Mouse (Mus musculus) bone marrow, adult 2 months (tissue): ENCODE measurements at regions not wholly inside any gene's neighbourhood (a gene's known extent, or its start where the extent isn't known, plus 50 kb on each side); places are given as distances from the start of the nearest gene placed in this dataset.

Experiments
- CTCF ChIP-seq: fragments of 200-500 bp; IDR thresholded peaks from 2 replicates; pipeline ENCODE4 v1.5.1; 2011; ENCODE audit warnings: low read length, control low read depth; ENCODE audit not compliant: control insufficient read depth, insufficient read depth
- POLR2A ChIP-seq: fragments of 200-500 bp; IDR thresholded peaks from 2 replicates; pipeline ENCODE4 v1.6.1; 2011; ENCODE audit warnings: low read depth, mild to moderate bottlenecking, control low read depth, low read length, borderline replicate concordance; ENCODE audit not compliant: control insufficient read depth

GRCm38 (mm10) chr4:89508103-89508763 is 171.0 kb upstream of the Dmrta1 start:
- TF ChIP-seq CTCF, result no peak
- TF ChIP-seq POLR2A, result no peak
